Mouse (Mus musculus): ENCODE measurements around the gene Vwa2. TPM values are rescaled to one million over a fixed set of nuclear protein-coding genes. Genes with fewer than 3 reads are reported as not detected.

The Vwa2 gene
- polyA plus RNA-seq (2012; rRNA removed) = 4.7 and 5.2 TPM in 2 replicates

GRCm38 (mm10) chr19:56873816-56874600 is at the start of gene Vwa2:
Gene Vwa2, plus strand, starts transcription at chr19:56874249.

GRCm38 (mm10) chr19:56826047-56826631 is 47.9 kb upstream of the Vwa2 start, which contains the start of gene Tdrd1:
Gene Tdrd1, plus strand, starts transcription at chr19:56826209.

Other genes starting within 250 kb of the Vwa2 start
- gene Adrb1, start 152.1 kb upstream of the Vwa2 start, polyA plus RNA-seq (2012; rRNA removed) = 4.4 and 5.6 TPM in 2 replicates
- gene Ccdc186, start 52.1 kb upstream of the Vwa2 start, polyA plus RNA-seq (2012; rRNA removed) = 2.5 and 2.6 TPM in 2 replicates
- gene Tdrd1, start 48.0 kb upstream of the Vwa2 start, polyA plus RNA-seq (2012; rRNA removed) = 1.9 and 2.0 TPM in 2 replicates
- gene Afap1l2, start 134.0 kb downstream of the Vwa2 start, polyA plus RNA-seq (2012; rRNA removed) = 17.3 and 17.9 TPM in 2 replicates